Mouse (Mus musculus): Measurements from ENCODE around the gene Rdh9. TPM values are rescaled to one million over a fixed set of nuclear protein-coding genes. Genes with fewer than 3 reads are reported as not detected.
"Not testable (repeated sequence)": the region's sequence is repeated elsewhere in the genome, so short reads cannot be mapped to it uniquely, and the experiment has no call there.

The Rdh9 gene
- polyA plus RNA-seq, 1 experiment from 2014 or later = 0.38 TPM

DNA sequence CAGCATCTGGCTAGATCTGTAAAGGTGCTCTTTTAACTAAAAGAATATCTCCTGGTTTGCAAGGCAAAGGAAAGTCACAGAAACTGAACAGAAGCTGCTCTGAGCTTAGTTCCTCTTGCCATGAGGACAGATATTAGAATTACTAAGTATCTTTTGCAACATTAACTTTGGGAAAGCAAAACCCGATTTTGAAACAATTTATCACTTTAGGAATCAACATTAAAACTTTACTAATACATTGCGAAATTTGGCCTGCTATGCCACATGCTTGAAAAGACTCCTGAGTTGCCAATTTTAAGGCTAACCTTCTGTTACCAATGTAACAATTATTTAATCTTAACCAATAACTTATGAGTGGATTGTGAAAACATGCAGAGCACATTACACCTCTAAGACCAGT, 45.6 kb downstream of the Rdh9 start:
- not testable (repeated sequence) for H3K27me3 ChIP-seq (replicated peaks; ENCODE audit: control insufficient read depth, insufficient read depth, low read length); H3K9me3 ChIP-seq (ENCODE audit: control insufficient read depth, low read length); H3K36me3 ChIP-seq (ENCODE audit: control insufficient read depth, insufficient read depth, low read length); DNase-seq (ENCODE audit: low spot score); ATAC-seq (ENCODE audit: low read depth); H3K4me2 ChIP-seq (ENCODE audit: low read depth, low read length); H3K4me3 ChIP-seq (ENCODE audit: low read depth, low read length); H3K27ac ChIP-seq (replicated peaks; ENCODE audit: low read depth, low read length); H3K9ac ChIP-seq (ENCODE audit: low read depth, low read length); H3K4me1 ChIP-seq (ENCODE audit: control insufficient read depth, insufficient read depth, low read length)
- WGBS = 78% methylated on average over 2 of the region's 2 CpGs

DNA sequence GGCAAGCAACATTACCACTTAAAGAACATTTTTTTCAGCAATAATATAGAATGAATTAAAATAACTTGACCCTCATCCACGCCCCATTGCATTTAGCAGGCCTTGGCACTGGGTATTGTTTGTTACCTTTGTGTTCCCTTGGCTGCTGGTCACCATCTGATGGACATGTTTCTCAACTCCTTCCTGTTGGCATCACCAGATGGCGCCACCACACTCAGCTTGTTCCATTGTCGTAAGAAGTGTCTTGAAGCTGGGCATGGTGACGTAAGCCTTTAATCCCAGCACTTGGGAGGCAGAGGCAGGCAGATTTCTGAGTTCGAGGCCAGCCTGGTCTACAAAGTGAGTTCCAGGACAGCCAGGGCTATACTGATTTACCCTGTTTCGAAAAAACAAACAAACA, 49.2 kb downstream of the Rdh9 start:
- no peaks in the 10 kb centered on the region for H3K4me1 ChIP-seq (ENCODE audit: control insufficient read depth, insufficient read depth, low read length)
- 78% methylated on average over 6 of the region's 6 CpGs for WGBS
- no peak overlapping the region for H3K4me3 ChIP-seq (ENCODE audit: low read depth, low read length)
- no peak overlapping the region for H3K9ac ChIP-seq (ENCODE audit: low read depth, low read length)
- H3K4me2 ChIP-seq (ENCODE audit: low read depth, low read length) = no peak overlapping the region
- ATAC-seq (ENCODE audit: low read depth) (no peak), DNase-seq (ENCODE audit: low spot score) (peak; percentile 2)
- H3K9me3 ChIP-seq (ENCODE audit: control insufficient read depth, low read length) = 0 out of 2 replicates have a peak, but pooled peaks cover 4% of the 10 kb centered on the region
- H3K36me3 ChIP-seq (ENCODE audit: control insufficient read depth, insufficient read depth, low read length) = no peaks in the 10 kb centered on the region
- no peak overlapping the region for H3K27ac ChIP-seq (replicated peaks; ENCODE audit: low read depth, low read length)
- H3K27me3 ChIP-seq (replicated peaks; ENCODE audit: control insufficient read depth, insufficient read depth, low read length) = no peaks in the 10 kb centered on the region

GRCm38 (mm10) chr10:127829121-127829520, 52.9 kb downstream of the Rdh9 start:
- no peaks in the 10 kb centered on the region for H3K36me3 ChIP-seq (ENCODE audit: control insufficient read depth, insufficient read depth, low read length)
- 57% methylated on average over 3 of the region's 3 CpGs for WGBS
- no peak for ATAC-seq (ENCODE audit: low read depth)

DNA sequence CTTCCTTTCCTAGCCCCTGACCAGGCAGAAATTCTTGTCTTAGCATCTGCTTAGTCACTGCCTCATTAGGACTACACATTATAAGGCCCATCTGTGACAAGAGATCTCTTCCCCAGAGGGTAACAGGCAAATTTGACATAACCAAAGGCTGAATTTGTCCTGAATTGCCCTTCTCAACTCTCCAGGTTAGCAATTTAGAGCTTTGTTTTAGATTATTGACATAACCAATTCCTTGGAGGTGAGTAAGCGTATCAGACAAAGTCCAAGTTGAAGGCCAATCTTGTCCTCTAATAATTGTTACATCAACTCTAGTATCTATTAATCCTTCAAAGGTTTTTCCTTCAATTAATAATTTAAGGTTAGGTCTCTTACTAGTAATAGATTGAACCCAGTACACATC, 58.0 kb downstream of the Rdh9 start:
- not testable (repeated sequence) for H3K4me1 ChIP-seq (ENCODE audit: control insufficient read depth, insufficient read depth, low read length); ATAC-seq (ENCODE audit: low read depth); H3K27ac ChIP-seq (replicated peaks; ENCODE audit: low read depth, low read length); H3K36me3 ChIP-seq (ENCODE audit: control insufficient read depth, insufficient read depth, low read length); H3K4me2 ChIP-seq (ENCODE audit: low read depth, low read length); H3K9ac ChIP-seq (ENCODE audit: low read depth, low read length); H3K4me3 ChIP-seq (ENCODE audit: low read depth, low read length); H3K27me3 ChIP-seq (replicated peaks; ENCODE audit: control insufficient read depth, insufficient read depth, low read length); H3K9me3 ChIP-seq (ENCODE audit: control insufficient read depth, low read length); DNase-seq (ENCODE audit: low spot score)
- WGBS = 90% methylated on average over 1 of the region's 1 CpGs

More at GRCm38 (mm10) chr10:127829121-127829520, 52.9 kb downstream of the Rdh9 start:
- DNase-seq (ENCODE audit: low spot score) = no peak
- H3K9ac ChIP-seq (ENCODE audit: low read depth, low read length) = no peak overlapping the region
- H3K4me1 ChIP-seq (ENCODE audit: control insufficient read depth, insufficient read depth, low read length) = no peaks in the 10 kb centered on the region
- no peaks in the 10 kb centered on the region for H3K9me3 ChIP-seq (ENCODE audit: control insufficient read depth, low read length)
- no peak overlapping the region for H3K4me2 ChIP-seq (ENCODE audit: low read depth, low read length)
- H3K27ac ChIP-seq (replicated peaks; ENCODE audit: low read depth, low read length) = no peak overlapping the region
- H3K27me3 ChIP-seq (replicated peaks; ENCODE audit: control insufficient read depth, insufficient read depth, low read length) = no peaks in the 10 kb centered on the region
- no peak overlapping the region for H3K4me3 ChIP-seq (ENCODE audit: low read depth, low read length)

- 84% methylated on average over 5 of the region's 5 CpGs for WGBS
These were observed 59.1 kb downstream of the Rdh9 start for GRCm38 (mm10) chr10:127835292-127835691.

GRCm38 (mm10) chr10:127837793-127838192, 61.6 kb downstream of the Rdh9 start:
- 94% methylated on average over 5 of the region's 5 CpGs for WGBS
- not testable (repeated sequence) for H3K4me1 ChIP-seq (ENCODE audit: control insufficient read depth, insufficient read depth, low read length); H3K36me3 ChIP-seq (ENCODE audit: control insufficient read depth, insufficient read depth, low read length); H3K27me3 ChIP-seq (replicated peaks; ENCODE audit: control insufficient read depth, insufficient read depth, low read length); ATAC-seq (ENCODE audit: low read depth); H3K9ac ChIP-seq (ENCODE audit: low read depth, low read length); H3K4me2 ChIP-seq (ENCODE audit: low read depth, low read length); H3K4me3 ChIP-seq (ENCODE audit: low read depth, low read length); DNase-seq (ENCODE audit: low spot score); H3K9me3 ChIP-seq (ENCODE audit: control insufficient read depth, low read length); H3K27ac ChIP-seq (replicated peaks; ENCODE audit: low read depth, low read length)

More at GRCm38 (mm10) chr10:127835292-127835691, 59.1 kb downstream of the Rdh9 start:
- no peak overlapping the region for H3K4me3 ChIP-seq (ENCODE audit: low read depth, low read length)
- no peaks in the 10 kb centered on the region for H3K36me3 ChIP-seq (ENCODE audit: control insufficient read depth, insufficient read depth, low read length)
- H3K27ac ChIP-seq (replicated peaks; ENCODE audit: low read depth, low read length) = no peak overlapping the region
- DNase-seq (ENCODE audit: low spot score) (no peak), ATAC-seq (ENCODE audit: low read depth) (no peak)
- H3K4me2 ChIP-seq (ENCODE audit: low read depth, low read length) = no peak overlapping the region
- H3K27me3 ChIP-seq (replicated peaks; ENCODE audit: control insufficient read depth, insufficient read depth, low read length) = no peaks in the 10 kb centered on the region
- H3K4me1 ChIP-seq (ENCODE audit: control insufficient read depth, insufficient read depth, low read length) = no peaks in the 10 kb centered on the region
- no peak overlapping the region for H3K9ac ChIP-seq (ENCODE audit: low read depth, low read length)
- H3K9me3 ChIP-seq (ENCODE audit: control insufficient read depth, low read length) = no peaks in the 10 kb centered on the region

- 87% methylated on average over 2 of the region's 2 CpGs for WGBS
- H3K4me2 ChIP-seq (ENCODE audit: low read depth, low read length) = no peak overlapping the region
- no peaks in the 10 kb centered on the region for H3K27me3 ChIP-seq (replicated peaks; ENCODE audit: control insufficient read depth, insufficient read depth, low read length)
- H3K36me3 ChIP-seq (ENCODE audit: control insufficient read depth, insufficient read depth, low read length) = no peaks in the 10 kb centered on the region
- ATAC-seq (ENCODE audit: low read depth) = no peak
- H3K9me3 ChIP-seq (ENCODE audit: control insufficient read depth, low read length) = no peaks in the 10 kb centered on the region
- no peak overlapping the region for H3K4me3 ChIP-seq (ENCODE audit: low read depth, low read length)
- H3K4me1 ChIP-seq (ENCODE audit: control insufficient read depth, insufficient read depth, low read length) = no peaks in the 10 kb centered on the region
- DNase-seq (ENCODE audit: low spot score) = no peak
- H3K27ac ChIP-seq (replicated peaks; ENCODE audit: low read depth, low read length) = no peak overlapping the region
- H3K9ac ChIP-seq (ENCODE audit: low read depth, low read length) = no peak overlapping the region
These were observed 62.4 kb downstream of the Rdh9 start for GRCm38 (mm10) chr10:127838539-127838938.

DNA sequence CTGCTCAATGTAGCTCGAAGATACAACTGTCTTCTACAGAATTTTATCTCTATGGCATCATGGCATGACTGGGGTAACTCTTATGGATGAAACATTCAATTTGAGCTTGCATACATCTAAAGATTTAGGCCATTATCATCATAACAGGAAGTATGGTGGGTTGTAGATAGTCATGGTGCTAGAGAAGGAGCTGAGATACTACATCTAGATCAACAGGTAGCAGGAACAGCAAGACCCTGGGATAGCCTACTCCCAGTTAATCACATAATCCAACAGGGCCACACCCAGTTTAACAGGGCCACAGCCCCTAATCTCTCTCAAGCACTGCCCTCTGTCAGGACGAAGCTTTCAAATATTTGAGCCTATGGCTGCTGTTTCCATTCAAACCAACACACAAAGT, 64.6 kb downstream of the Rdh9 start:
- DNase-seq (ENCODE audit: low spot score) (no peak), ATAC-seq (ENCODE audit: low read depth) (no peak)
- Histone ChIP-seq H3K4me1 (ENCODE audit: control insufficient read depth, insufficient read depth, low read length) (no peaks in the 10 kb centered on the region), H3K27me3 (replicated peaks; ENCODE audit: control insufficient read depth, insufficient read depth, low read length) (no peaks in the 10 kb centered on the region), H3K27ac (replicated peaks; ENCODE audit: low read depth, low read length) (no peak overlapping the region), H3K9me3 (ENCODE audit: control insufficient read depth, low read length) (no peaks in the 10 kb centered on the region), H3K4me3 (ENCODE audit: low read depth, low read length) (no peak overlapping the region), H3K9ac (ENCODE audit: low read depth, low read length) (no peak overlapping the region), H3K4me2 (ENCODE audit: low read depth, low read length) (no peak overlapping the region), H3K36me3 (ENCODE audit: control insufficient read depth, insufficient read depth, low read length) (no peaks in the 10 kb centered on the region)
- WGBS = 74% methylated on average over 2 of the region's 2 CpGs

Measured in embryonic facial prominence, embryonic 14.5 days (tissue).